Mouse (Mus musculus) olfactory bulb, adult 2 months (tissue): ENCODE results near the gene F11r. TPM values are rescaled to one million over a fixed set of nuclear protein-coding genes. Genes with fewer than 3 reads are reported as not detected.

Experiments used
- H3K27ac ChIP-seq: fragments of 200-500 bp; 2 replicates; pipeline ENCODE4 v1.5.1; 2012; ENCODE audit warnings: low read depth, low read length; ENCODE audit not compliant: insufficient read depth
- H3K4me1 ChIP-seq: fragments of 200-500 bp; 2 replicates; pipeline ENCODE4 v1.6.1; 2012; ENCODE audit warnings: low read length; ENCODE audit not compliant: control insufficient read depth, insufficient read depth
- H3K4me3 ChIP-seq: fragments of 200-500 bp; 2 replicates; pipeline ENCODE4 v1.5.1; 2012; ENCODE audit warnings: mild to moderate bottlenecking, low read depth, low read length, moderate library complexity; ENCODE audit not compliant: insufficient read depth
- CTCF ChIP-seq: fragments of 200-500 bp; IDR thresholded peaks from 2 replicates; pipeline ENCODE4 v1.5.1; 2012; ENCODE audit warnings: low read depth, mild to moderate bottlenecking, low read length, moderate library complexity; ENCODE audit not compliant: insufficient read depth
- POLR2A ChIP-seq: fragments of 200-500 bp; IDR thresholded peaks from 2 replicates; pipeline ENCODE4 v1.6.1; 2012; ENCODE audit warnings: mild to moderate bottlenecking, low read depth, low read length, moderate library complexity; ENCODE audit not compliant: insufficient read depth
- WGBS: fragments of 180-500 bp; shearing (Covaris S2); methylation state at CpG from one replicate; pipeline ENCODE4 v1.1.7; 2018; 5-methylcytosine and 5-hydroxymethylcytosine counted together
- polyA plus RNA-seq: library from polyadenylated mRNA; stranded (reverse); fragments of >200 nt; gene quantifications from 2 replicates; pipeline ENCODE4 v1.2.4, GENCODE M21; 2012; ENCODE audit warnings: low replicate concordance; ENCODE audit not compliant: missing spikeins, insufficient read depth, insufficient read length

Gene F11r
- polyA plus RNA-seq, 1 experiment = not detected

- Histone ChIP-seq H3K4me1 (peaks cover 2% of the 10 kb centered on the region; the same call in 1 of the 2 replicates), H3K27ac (no peak overlapping the region), H3K4me3 (no peak overlapping the region)
- WGBS = 92% methylated on average over 5 of the region's 5 CpGs
- TF ChIP-seq CTCF (no peak), POLR2A (no peak)
Measured at GRCm38 (mm10) chr1:171445050-171445449, 7.7 kb downstream of the F11r start.

- TF ChIP-seq CTCF (no peak), POLR2A (no peak)
- Histone ChIP-seq H3K27ac (no peak overlapping the region), H3K4me3 (no peak overlapping the region), H3K4me1 (no peaks in the 10 kb centered on the region)
- 71% methylated on average over 7 of the region's 7 CpGs for WGBS
Measured at GRCm38 (mm10) chr1:171446854-171447253, 9.5 kb downstream of the F11r start.

GRCm38 (mm10) chr1:171447692-171448091, 10.4 kb downstream of the F11r start:
- no peak for TF ChIP-seq CTCF
- no peak for TF ChIP-seq POLR2A
- 71% methylated on average over 10 of the region's 10 CpGs for WGBS
- Histone ChIP-seq H3K4me3 (no peak overlapping the region), H3K27ac (no peak overlapping the region), H3K4me1 (no peaks in the 10 kb centered on the region)

- TF ChIP-seq POLR2A (no peak), CTCF (no peak)
- H3K4me1 ChIP-seq = no peaks in the 10 kb centered on the region
- WGBS = 88% methylated on average over 11 of the region's 11 CpGs
- H3K27ac ChIP-seq = no peak overlapping the region
- no peak overlapping the region for H3K4me3 ChIP-seq
Measured at GRCm38 (mm10) chr1:171450062-171450461, 12.7 kb downstream of the F11r start.

- 88% methylated on average over 10 of the region's 10 CpGs for WGBS
- no peak overlapping the region for H3K4me3 ChIP-seq
- no peaks in the 10 kb centered on the region for H3K4me1 ChIP-seq
- no peak overlapping the region for H3K27ac ChIP-seq
- TF ChIP-seq POLR2A (no peak), CTCF (no peak)
Measured at GRCm38 (mm10) chr1:171451001-171451400, 13.7 kb downstream of the F11r start.

GRCm38 (mm10) chr1:171452522-171452921, 15.2 kb downstream of the F11r start:
- WGBS = 83% methylated on average over 5 of the region's 5 CpGs
- Histone ChIP-seq H3K27ac (no peak overlapping the region), H3K4me1 (no peaks in the 10 kb centered on the region), H3K4me3 (no peak overlapping the region)
- TF ChIP-seq CTCF (no peak), POLR2A (no peak)

GRCm38 (mm10) chr1:171452923-171453322, 15.6 kb downstream of the F11r start:
- TF ChIP-seq CTCF (no peak), POLR2A (no peak)
- Histone ChIP-seq H3K4me3 (no peak overlapping the region), H3K4me1 (no peaks in the 10 kb centered on the region), H3K27ac (no peak overlapping the region)
- 89% methylated on average over 5 of the region's 5 CpGs for WGBS

GRCm38 (mm10) chr1:171454926-171455325, 17.6 kb downstream of the F11r start:
- WGBS = 88% methylated on average over 6 of the region's 6 CpGs
- no peak overlapping the region for H3K4me3 ChIP-seq

GRCm38 (mm10) chr1:171457568-171457967, 20.2 kb downstream of the F11r start:
- TF ChIP-seq POLR2A (no peak), CTCF (no peak)
- Histone ChIP-seq H3K4me1 (peaks cover 3% of the 10 kb centered on the region; the same call in 1 of the 2 replicates), H3K27ac (no peak overlapping the region), H3K4me3 (no peak overlapping the region)
- whole genome bisulfite sequencing = 98% methylated on average over 1 of the region's 1 CpGs

More at GRCm38 (mm10) chr1:171454926-171455325, 17.6 kb downstream of the F11r start:
- TF ChIP-seq POLR2A = no peak
- H3K27ac ChIP-seq = no peak overlapping the region
- no peaks in the 10 kb centered on the region for H3K4me1 ChIP-seq

- 18% methylated on average over 5 of the region's 5 CpGs for WGBS
- H3K4me3 ChIP-seq = no peak overlapping the region
- no peak overlapping the region for H3K27ac ChIP-seq
- TF ChIP-seq CTCF (no peak), POLR2A (no peak)
- H3K4me1 ChIP-seq = peaks cover 3% of the 10 kb centered on the region; the same call in 1 of the 2 replicates
Measured at GRCm38 (mm10) chr1:171459791-171460190, 22.5 kb downstream of the F11r start.
